Mouse (Mus musculus) spleen, adult 2 months (tissue): ENCODE measurements around the gene D630003M21Rik.
A peak's percentile ranks its signal among the peaks of the same experiment; 100 is the strongest.

Experiments
- CTCF ChIP-seq: fragments of 200-500 bp; IDR thresholded peaks from 2 replicates; pipeline ENCODE4 v1.5.1; 2011; ENCODE audit warnings: mild to moderate bottlenecking, inconsistent platforms; ENCODE audit not compliant: insufficient read depth, insufficient read length, insufficient replicate concordance; ENCODE audit errors: extremely low read depth
- POLR2A ChIP-seq: fragments of 200-500 bp; IDR thresholded peaks from 2 replicates; pipeline ENCODE4 v1.6.1; 2011; ENCODE audit warnings: low read depth, low read length, inconsistent platforms

GRCm38 (mm10) chr2:158204114-158204513 is 24.9 kb downstream of the D630003M21Rik start:
- peak; percentile 98 for TF ChIP-seq CTCF
- no peak for TF ChIP-seq POLR2A
